Mouse (Mus musculus) T-cell, adult 2 months (primary cell): ENCODE measurements around the gene Rbbp7.

Experiments used
- DNase-seq: peaks from one replicate; pipeline ENCODE4 v3.0.0; 2022; ENCODE audit warnings: low spot score

The Rbbp7 gene

GRCm38 (mm10) chrX:162828016-162828415, 67.8 kb downstream of the Rbbp7 start:
- no peak for DNase-seq
